Mouse (Mus musculus) intestine, embryonic 16.5 days (tissue): ENCODE measurements at regions not wholly inside any gene's neighbourhood (a gene's known extent, or its start where the extent isn't known, plus 50 kb on each side); places are given as distances from the start of the nearest gene placed in this dataset.

Source experiments
- ATAC-seq: fragments of 200-750 bp; cut with Nextera tagmentation; 2 replicates; pipeline ENCODE4 v1.8.0; 2017; ENCODE audit warnings: moderate TSS enrichment, moderate library complexity
- H3K27ac ChIP-seq: fragments of 300-500 bp; sonication (generic); 2 replicates; pipeline ENCODE4 v1.5.1; 2014; ENCODE audit warnings: mild to moderate bottlenecking, low read length
- H3K27me3 ChIP-seq: fragments of 300-500 bp; sonication (generic); replicated peaks from 2 replicates; pipeline ENCODE4 v1.6.1; 2014; ENCODE audit warnings: low read length, control low read depth, mixed read lengths; ENCODE audit not compliant: control insufficient read depth, insufficient read depth
- H3K36me3 ChIP-seq: fragments of 300-500 bp; sonication (generic); 2 replicates; pipeline ENCODE4 v1.6.1; 2014; ENCODE audit warnings: low read length, control low read depth; ENCODE audit not compliant: control insufficient read depth, insufficient read depth
- H3K4me1 ChIP-seq: fragments of 300-500 bp; sonication (generic); 2 replicates; pipeline ENCODE4 v1.6.1; 2014; ENCODE audit warnings: low read length, control low read depth, mixed read lengths; ENCODE audit not compliant: control insufficient read depth, insufficient read depth
- H3K4me2 ChIP-seq: fragments of 300-500 bp; sonication (generic); 2 replicates; pipeline ENCODE4 v1.6.1; 2014; ENCODE audit warnings: low read depth, low read length, control low read depth
- H3K4me3 ChIP-seq: fragments of 300-500 bp; sonication (generic); 2 replicates; pipeline ENCODE4 v1.5.1; 2014; ENCODE audit warnings: mild to moderate bottlenecking, low read length
- H3K9ac ChIP-seq: fragments of 300-500 bp; sonication (generic); 2 replicates; pipeline ENCODE4 v1.6.1; 2014; ENCODE audit warnings: low read depth, low read length
- H3K9me3 ChIP-seq: fragments of 300-500 bp; sonication (generic); 2 replicates; pipeline ENCODE4 v1.6.1; 2016; ENCODE audit warnings: low read length, control low read depth; ENCODE audit not compliant: control insufficient read depth
- WGBS: fragments of 180-500 bp; shearing (Covaris S2); extraction: QIAGEN DNeasy Blood & Tissue Kit; methylation state at CpG from one replicate; pipeline ENCODE4 v1.1.7; 2014; 5-methylcytosine and 5-hydroxymethylcytosine counted together

GRCm38 (mm10) chr13:35243946-35244345 lies 217.1 kb upstream of the Eci2 start:
- no peak for ATAC-seq
- H3K27me3 ChIP-seq = no peaks in the 10 kb centered on the region
- no peak overlapping the region for H3K4me2 ChIP-seq
- H3K9ac ChIP-seq = no peak overlapping the region
- H3K27ac ChIP-seq = no peak overlapping the region
- no peaks in the 10 kb centered on the region for H3K9me3 ChIP-seq
- H3K36me3 ChIP-seq = no peaks in the 10 kb centered on the region
- no peak overlapping the region for H3K4me3 ChIP-seq
- no peaks in the 10 kb centered on the region for H3K4me1 ChIP-seq

GRCm38 (mm10) chr13:35257386-35257785 lies 230.5 kb upstream of the Eci2 start:
- no peaks in the 10 kb centered on the region for H3K4me1 ChIP-seq
- ATAC-seq = no peak
- H3K9me3 ChIP-seq = no peaks in the 10 kb centered on the region
- WGBS = 78% methylated on average over 2 of the region's 2 CpGs
- no peaks in the 10 kb centered on the region for H3K36me3 ChIP-seq
- H3K4me3 ChIP-seq = no peak overlapping the region
- no peak overlapping the region for H3K27ac ChIP-seq
- no peak overlapping the region for H3K4me2 ChIP-seq
- no peaks in the 10 kb centered on the region for H3K27me3 ChIP-seq
- no peak overlapping the region for H3K9ac ChIP-seq

- Histone ChIP-seq H3K4me2 (no peak overlapping the region), H3K4me3 (no peak overlapping the region), H3K4me1 (no peaks in the 10 kb centered on the region), H3K9ac (no peak overlapping the region), H3K27me3 (no peaks in the 10 kb centered on the region), H3K36me3 (no peaks in the 10 kb centered on the region), H3K27ac (no peak overlapping the region), H3K9me3 (no peaks in the 10 kb centered on the region)
- 91% methylated on average over 1 of the region's 1 CpGs for WGBS
- ATAC-seq = no peak
These were observed 231.8 kb upstream of the Eci2 start for GRCm38 (mm10) chr13:35258720-35259119.

GRCm38 (mm10) chr13:35283959-35284358 lies 257.1 kb upstream of the Eci2 start:
- H3K27ac ChIP-seq = no peak overlapping the region
- H3K36me3 ChIP-seq = no peaks in the 10 kb centered on the region
- H3K4me3 ChIP-seq = no peak overlapping the region
- no peaks in the 10 kb centered on the region for H3K4me1 ChIP-seq
- no peaks in the 10 kb centered on the region for H3K9me3 ChIP-seq
- 62% methylated on average over 1 of the region's 1 CpGs for WGBS
- H3K9ac ChIP-seq = no peak overlapping the region
- no peaks in the 10 kb centered on the region for H3K27me3 ChIP-seq
- ATAC-seq = no peak
- H3K4me2 ChIP-seq = no peak overlapping the region

- WGBS = 80% methylated on average over 1 of the region's 1 CpGs
- H3K9me3 ChIP-seq = no peaks in the 10 kb centered on the region
- no peak overlapping the region for H3K4me2 ChIP-seq
- H3K4me1 ChIP-seq = no peaks in the 10 kb centered on the region
- H3K27ac ChIP-seq = no peak overlapping the region
- no peaks in the 10 kb centered on the region for H3K27me3 ChIP-seq
- H3K9ac ChIP-seq = no peak overlapping the region
- H3K4me3 ChIP-seq = no peak overlapping the region
- no peaks in the 10 kb centered on the region for H3K36me3 ChIP-seq
- no peak for ATAC-seq
These were observed 275.2 kb upstream of the Eci2 start for GRCm38 (mm10) chr13:35302088-35302487.

- no peaks in the 10 kb centered on the region for H3K4me1 ChIP-seq
- no peak overlapping the region for H3K4me2 ChIP-seq
- no peak for ATAC-seq
- no peaks in the 10 kb centered on the region for H3K9me3 ChIP-seq
- H3K36me3 ChIP-seq = no peaks in the 10 kb centered on the region
- no peaks in the 10 kb centered on the region for H3K27me3 ChIP-seq
- no peak overlapping the region for H3K27ac ChIP-seq
- H3K4me3 ChIP-seq = no peak overlapping the region
- H3K9ac ChIP-seq = no peak overlapping the region
- WGBS = 87% methylated on average over 1 of the region's 1 CpGs
These were observed 289.9 kb upstream of the Eci2 start for GRCm38 (mm10) chr13:35316772-35317171.

DNA sequence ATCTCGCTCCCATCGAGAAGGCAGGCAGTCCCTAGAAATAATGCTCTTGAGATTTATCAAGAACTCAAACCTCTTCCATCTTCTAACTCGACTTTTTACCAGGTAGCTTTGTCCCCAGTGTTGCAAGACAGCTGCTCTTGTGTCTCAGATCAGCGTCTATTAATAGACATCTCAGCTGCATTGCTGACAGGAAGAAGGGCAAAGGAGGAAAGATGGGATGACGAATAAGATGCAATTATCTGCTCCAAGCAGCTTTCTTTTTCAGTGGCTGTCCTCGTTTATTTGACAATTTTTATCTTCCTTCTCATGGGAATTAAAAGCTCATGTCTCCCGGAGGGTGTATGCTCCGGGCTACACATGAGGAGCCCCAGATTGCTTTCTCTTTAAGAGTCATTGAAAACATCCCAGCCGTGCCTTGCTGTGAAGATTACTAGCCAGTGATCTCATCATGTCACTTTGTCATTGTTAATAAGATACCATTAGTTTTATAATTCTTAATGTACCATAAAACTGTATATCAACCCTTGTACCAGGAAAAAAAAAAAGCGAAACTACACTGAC lies 299.9 kb upstream of the Eci2 start:
- H3K4me3 ChIP-seq = no peak overlapping the region
- WGBS = 57% methylated on average over 10 of the region's 10 CpGs
- H3K4me2 ChIP-seq = no peak overlapping the region
- no peak overlapping the region for H3K27ac ChIP-seq
- no peaks in the 10 kb centered on the region for H3K4me1 ChIP-seq
- no peak overlapping the region for H3K9ac ChIP-seq
- H3K27me3 ChIP-seq = no peaks in the 10 kb centered on the region
- H3K9me3 ChIP-seq = no peaks in the 10 kb centered on the region
- ATAC-seq = no peak
- no peaks in the 10 kb centered on the region for H3K36me3 ChIP-seq

DNA sequence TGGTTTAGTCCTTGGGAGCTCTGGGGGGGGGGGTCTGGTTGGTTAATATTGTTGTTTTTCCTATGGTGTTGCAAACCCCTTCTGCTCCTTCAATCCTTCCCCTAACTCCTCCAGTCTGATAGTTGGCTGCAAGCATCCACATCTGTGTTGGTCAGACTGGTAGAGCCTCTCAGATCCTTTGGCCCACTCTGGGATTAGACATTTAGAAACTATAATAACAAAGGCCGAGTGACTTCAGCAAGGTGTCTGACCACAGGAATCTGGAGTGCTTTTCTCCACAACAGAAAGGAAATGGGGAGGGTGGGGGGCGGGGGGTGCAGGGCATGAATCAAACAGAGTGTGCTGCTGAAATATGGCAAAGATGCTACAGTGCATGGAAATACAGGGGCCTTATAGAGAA lies 301.4 kb upstream of the Eci2 start:
- Histone ChIP-seq H3K9me3 (no peaks in the 10 kb centered on the region), H3K36me3 (no peaks in the 10 kb centered on the region), H3K27ac (no peak overlapping the region), H3K4me3 (no peak overlapping the region), H3K27me3 (no peaks in the 10 kb centered on the region), H3K9ac (no peak overlapping the region), H3K4me2 (no peak overlapping the region), H3K4me1 (no peaks in the 10 kb centered on the region)
- ATAC-seq = no peak
- 70% methylated on average over 2 of the region's 2 CpGs for WGBS

DNA sequence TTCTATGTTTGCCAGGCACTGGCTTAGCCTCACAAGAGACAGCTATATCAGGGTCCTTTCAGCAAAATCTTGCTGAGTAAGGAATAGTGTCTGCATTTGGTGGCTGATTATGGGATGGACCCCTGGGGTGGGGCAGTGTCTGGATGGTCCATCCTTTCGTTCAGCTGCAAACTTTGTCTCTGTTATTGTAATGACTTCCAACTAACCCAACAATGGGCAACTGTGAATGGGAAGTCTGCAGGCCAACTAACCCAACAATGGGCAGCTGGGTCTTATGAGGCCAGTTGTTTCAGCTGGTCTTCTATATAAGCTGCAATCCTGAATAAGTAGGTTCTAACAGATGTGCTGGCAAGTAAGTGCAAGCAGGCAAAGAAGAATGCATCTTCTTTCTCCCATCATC lies 304.0 kb upstream of the Eci2 start:
- no peaks in the 10 kb centered on the region for H3K4me1 ChIP-seq
- H3K9ac ChIP-seq = no peak overlapping the region
- WGBS = 69% methylated on average over 1 of the region's 1 CpGs
- no peaks in the 10 kb centered on the region for H3K9me3 ChIP-seq
- no peak overlapping the region for H3K4me3 ChIP-seq
- no peak for ATAC-seq
- H3K4me2 ChIP-seq = no peak overlapping the region
- no peaks in the 10 kb centered on the region for H3K27me3 ChIP-seq
- no peaks in the 10 kb centered on the region for H3K36me3 ChIP-seq
- H3K27ac ChIP-seq = no peak overlapping the region

GRCm38 (mm10) chr13:35345507-35346129 lies 314.0 kb upstream of the Cdyl start:
- 64% methylated on average over 2 of the region's 2 CpGs for WGBS
- H3K27ac ChIP-seq = no peak overlapping the region

More at GRCm38 (mm10) chr13:35345507-35346129, 314.0 kb upstream of the Cdyl start:
- Histone ChIP-seq H3K27me3 (no peaks in the 10 kb centered on the region), H3K4me2 (no peak overlapping the region), H3K4me3 (no peak overlapping the region), H3K9me3 (no peaks in the 10 kb centered on the region), H3K9ac (no peak overlapping the region), H3K36me3 (no peaks in the 10 kb centered on the region), H3K4me1 (no peaks in the 10 kb centered on the region)
- no peak for ATAC-seq
